18 mouse cellular contexts compared by ENCODE assay signal in the genomic region with DNA sequence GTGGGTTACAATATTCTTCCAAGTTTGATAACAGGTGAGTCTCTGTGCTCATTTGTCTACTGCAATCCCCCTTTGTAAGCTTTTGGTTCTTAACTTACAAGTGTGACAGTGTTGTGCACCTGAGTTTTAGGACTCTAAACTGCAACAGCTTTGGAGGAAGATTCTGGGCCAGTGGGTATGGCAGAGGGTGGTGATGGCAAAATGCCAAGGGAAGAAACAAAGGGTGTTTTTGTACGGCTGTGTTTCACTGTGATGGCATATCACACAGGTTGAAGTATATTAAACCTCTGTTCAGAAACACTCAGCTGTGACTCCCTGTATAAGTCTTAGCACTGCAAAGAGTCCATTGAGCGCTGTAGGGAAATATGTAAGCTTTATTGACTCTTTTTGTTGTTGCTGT.
"Had no signal": no experiment of that assay in that cellular context is flagged by ENCODE, and none has a peak within 500 bp of the region (broad histone marks: within the 10 kb centered on the region; RNA-seq: fewer than 3 reads in every experiment).

No protein-coding gene starts in this region.

- H3K27me3 ChIP-seq: limb, embryonic 12.5 days; limb, embryonic 15.5 days; midbrain, embryonic 12.5 days; stomach, embryonic 15.5 days had no signal

- ATAC-seq: liver, postnatal 0 days; lung, postnatal 0 days; midbrain, embryonic 16.5 days had no signal

- H3K4me2 ChIP-seq: limb, embryonic 12.5 days; limb, embryonic 15.5 days; liver, embryonic 11.5 days; lung, embryonic 14.5 days; midbrain, embryonic 12.5 days; stomach, embryonic 15.5 days had no signal

- H3K9me3 ChIP-seq: limb, embryonic 15.5 days; stomach, embryonic 15.5 days had no signal

- H3K4me3 ChIP-seq: limb, embryonic 12.5 days; limb, embryonic 15.5 days; midbrain, embryonic 12.5 days; stomach, embryonic 15.5 days had no signal

- DNase-seq: kidney, adult 8-10 months; kidney, postnatal 14 days; kidney, postnatal 4 days; left cerebral cortex, postnatal 4 days; liver, postnatal 0 days; lung, embryonic 14.5 days; right cerebral cortex, postnatal 25 days; spleen, adult 18-20 months; thymus, postnatal 36 days had no signal

- H3K36me3 ChIP-seq: limb, embryonic 12.5 days; limb, embryonic 15.5 days; midbrain, embryonic 12.5 days; stomach, embryonic 15.5 days had no signal

- H3K27ac ChIP-seq: limb, embryonic 12.5 days; limb, embryonic 15.5 days; liver, embryonic 14.5 days; macrophage; midbrain, embryonic 12.5 days; stomach, embryonic 15.5 days had no signal

- H3K9ac ChIP-seq: limb, embryonic 12.5 days; limb, embryonic 15.5 days; liver, embryonic 14.5 days; liver, postnatal 0 days; lung, embryonic 14.5 days; midbrain, embryonic 12.5 days; stomach, embryonic 15.5 days had no signal
